Comparison of ENCODE assay signal across 34 mouse cellular contexts in the genomic region with DNA sequence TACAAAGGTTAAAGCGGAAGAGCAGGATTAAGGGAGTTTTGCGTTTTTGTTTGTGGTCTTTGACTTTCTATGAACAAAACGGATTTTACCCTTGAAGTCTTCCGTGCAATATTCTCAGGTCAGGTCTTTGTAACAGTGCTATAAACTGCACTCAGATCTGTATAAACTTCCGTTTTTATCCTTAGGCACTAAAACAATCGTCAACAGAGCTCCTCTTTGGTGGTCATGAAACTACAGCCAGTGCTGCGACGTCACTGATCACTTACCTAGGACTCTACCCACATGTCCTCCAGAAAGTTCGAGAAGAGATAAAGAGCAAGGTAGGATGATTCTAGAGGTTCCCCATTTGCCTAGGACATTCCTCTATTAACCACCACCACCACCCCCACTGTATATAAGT. TPM values are rescaled to one million over a fixed set of nuclear protein-coding genes. Genes with fewer than 3 reads are reported as not detected.
"Had no signal": no experiment of that assay in that cellular context is flagged by ENCODE, and none has a peak within 500 bp of the region (broad histone marks: within the 10 kb centered on the region; RNA-seq: fewer than 3 reads in every experiment).

No protein-coding gene starts in this region.

- DNase-seq: gastrocnemius, adult 2 months; gastrocnemius, postnatal 10 days; gastrocnemius, postnatal 25 days; heart, adult 18-20 months; heart, postnatal 10 days; heart, postnatal 4 days; kidney, adult 18-20 months; kidney, adult 8-10 months; kidney, postnatal 10 days; kidney, postnatal 25 days; kidney, postnatal 4 days; layer of hippocampus, postnatal 36 days; left cerebral cortex, postnatal 4 days had no signal

- H3K36me3 ChIP-seq: heart, embryonic 10.5 days; heart, embryonic 12.5 days; intestine, embryonic 15.5 days; limb, embryonic 12.5 days; limb, embryonic 15.5 days; liver, embryonic 12.5 days had no signal

- H3K9me3 ChIP-seq: heart, embryonic 10.5 days; heart, embryonic 12.5 days; intestine, embryonic 15.5 days; limb, embryonic 12.5 days; limb, embryonic 15.5 days; liver, embryonic 12.5 days had no signal

- H3K9ac ChIP-seq: heart, embryonic 12.5 days; hindbrain, embryonic 14.5 days; intestine, embryonic 15.5 days; limb, embryonic 12.5 days; limb, embryonic 15.5 days; liver, embryonic 12.5 days; liver, embryonic 14.5 days had no signal

- H3K4me3 ChIP-seq: gastrocnemius, adult 2 months; liver, embryonic 12.5 days had no signal

- ATAC-seq: inflammation-experienced regulatory T-cells, adult 6 months; intestine, embryonic 15.5 days; intestine, postnatal 0 days; liver, embryonic 12.5 days had no signal

- H3K27ac ChIP-seq: gastrocnemius, adult 2 months; heart, embryonic 10.5 days; hindbrain, embryonic 14.5 days; intestine, embryonic 15.5 days; layer of hippocampus, adult 2 months; limb, embryonic 12.5 days; limb, embryonic 15.5 days; liver, embryonic 12.5 days; liver, embryonic 14.5 days had no signal

RNA-seq across cellular contexts. Expression of a gene that starts 2.1 kb away (rescaled TPM):
- total RNA-seq: granulocyte monocyte progenitor cell, adult 5-6 weeks; heart, adult 18-20 months; left cerebral cortex, adult 18-20 months had no signal
- polyA plus RNA-seq: inflammation-experienced regulatory T-cells, adult 6 months; liver, embryonic 12.5 days; liver, embryonic 16.5 days had no signal

RNA-seq across cellular contexts. Expression of a gene that starts 14.3 kb away (rescaled TPM):
- total RNA-seq: granulocyte monocyte progenitor cell, adult 5-6 weeks; heart, adult 8-10 months; heart, postnatal 10 days; heart, postnatal 25 days; heart, postnatal 4 days; left cerebral cortex, adult 18-20 months; left cerebral cortex, adult 8-10 months had no signal
- polyA plus RNA-seq: heart, embryonic 12.5 days; heart, embryonic 14.5 days; heart, embryonic 16.5 days; hindbrain, embryonic 14.5 days; hindbrain, embryonic 16.5 days; inflammation-experienced regulatory T-cells, adult 6 months; intestine, embryonic 15.5 days; intestine, postnatal 0 days; kidney, embryonic 14.5 days; limb, embryonic 15.5 days; liver, embryonic 12.5 days; liver, embryonic 16.5 days had no signal
